Mouse (Mus musculus): ENCODE data around the gene Tmem259.

The Tmem259 gene

DNA sequence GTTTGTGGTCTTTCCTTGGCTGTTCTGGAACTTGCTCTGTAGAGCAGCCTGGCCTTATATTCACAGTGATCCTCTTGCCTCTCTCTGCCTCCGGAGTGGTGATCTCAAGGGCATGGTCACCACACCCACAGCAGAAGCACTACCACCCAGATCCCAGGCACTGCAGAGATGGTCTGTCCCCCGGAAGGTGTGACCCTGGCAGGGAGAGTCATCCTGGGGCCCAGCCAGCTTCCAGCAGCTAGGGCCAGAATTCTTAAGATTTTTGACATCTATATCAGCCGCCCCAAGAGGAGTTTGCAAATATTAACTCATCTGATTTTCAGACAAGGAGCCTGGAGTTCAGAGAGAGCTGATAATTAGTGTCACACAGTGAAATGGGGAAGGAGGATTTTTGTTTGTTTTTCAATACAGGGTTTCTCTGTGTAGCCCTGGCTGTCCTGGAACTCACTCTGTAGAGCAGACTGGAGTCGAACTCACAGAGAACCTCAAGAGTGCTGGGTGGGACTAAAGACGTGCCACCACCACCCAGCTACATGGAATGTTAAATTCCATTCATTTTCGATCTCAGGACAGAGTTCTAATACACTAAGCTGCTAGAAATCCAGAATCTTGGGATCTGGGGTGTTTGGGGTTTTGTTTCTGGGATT is 2.2 kb upstream of the Tmem259 start:
- no peak for DNase-seq

DNA sequence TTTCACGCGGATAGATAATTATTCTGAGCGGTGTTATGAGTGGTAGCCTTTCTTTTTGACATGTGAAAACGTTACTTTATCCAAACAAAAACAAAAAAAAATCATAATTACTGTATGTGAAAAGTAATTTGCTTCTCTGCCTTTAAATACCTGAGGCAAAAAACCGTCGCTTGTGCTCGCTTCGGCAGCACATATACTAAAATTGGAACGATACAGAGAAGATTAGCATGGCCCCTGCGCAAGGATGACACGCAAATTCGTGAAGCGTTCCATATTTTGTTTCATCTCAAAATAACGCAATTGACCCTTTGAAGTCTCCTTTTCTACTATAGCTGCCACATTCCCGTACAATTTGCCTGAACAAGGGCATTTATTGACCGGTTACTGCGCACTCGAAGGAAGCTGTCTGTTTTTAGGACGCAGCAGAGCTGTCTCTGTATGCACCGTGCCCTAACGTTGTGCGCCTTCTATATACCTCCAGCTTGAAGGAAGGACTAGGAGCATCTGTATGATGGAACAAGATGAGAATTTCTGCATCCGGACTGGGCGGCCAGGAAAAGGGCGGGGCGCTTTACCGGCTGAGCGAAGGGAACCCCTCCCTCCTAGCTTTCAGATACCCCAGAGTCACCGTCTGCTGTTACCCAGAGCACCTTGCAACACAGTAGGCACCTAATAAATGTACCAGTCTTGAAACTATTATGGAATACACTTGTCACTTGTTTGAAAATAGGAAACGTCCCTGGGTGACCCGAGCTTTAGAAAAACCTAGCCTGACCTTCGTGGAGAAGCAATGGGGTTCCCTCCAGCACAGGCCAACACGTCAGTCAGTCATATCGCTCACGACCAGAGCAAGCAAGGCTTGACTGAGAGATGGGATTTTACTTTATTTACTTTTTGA is 1.5 kb upstream of the Tmem259 start:
- DNase-seq, result peak; percentile 52

DNA sequence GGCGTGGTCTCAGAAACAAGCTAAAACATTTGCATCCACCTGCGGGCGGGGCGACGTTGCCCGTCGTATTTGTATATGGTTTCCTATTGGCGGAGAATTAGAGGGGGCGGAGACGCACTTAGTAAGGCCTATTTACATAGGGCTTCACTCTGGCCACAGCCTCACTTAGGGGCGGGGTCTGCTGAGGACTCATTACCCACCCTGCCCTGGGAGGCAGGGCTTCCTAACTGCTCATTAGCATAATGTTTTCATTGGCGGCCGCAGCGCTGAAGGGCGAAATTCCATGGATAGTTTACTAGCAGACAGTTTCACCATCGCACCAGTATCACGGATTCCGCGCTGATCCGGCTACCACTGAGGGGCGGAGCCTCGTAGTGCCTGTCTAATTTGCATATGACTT is 741 bp upstream of the Tmem259 start:
- DNase-seq, result peak; percentile 88

- DNase-seq, result peak; percentile 81
These were observed 460 bp downstream of the Tmem259 start for GRCm38 (mm10) chr10:79983670-79984069.

- no peak for DNase-seq
These were observed 925 bp downstream of the Tmem259 start for GRCm38 (mm10) chr10:79983205-79983604.

GRCm38 (mm10) chr10:79979401-79980155 is 4.6 kb downstream of the Tmem259 start:
- DNase-seq, result no peak

- no peak for DNase-seq
These were observed 6.1 kb downstream of the Tmem259 start for GRCm38 (mm10) chr10:79978061-79978460.

DNA sequence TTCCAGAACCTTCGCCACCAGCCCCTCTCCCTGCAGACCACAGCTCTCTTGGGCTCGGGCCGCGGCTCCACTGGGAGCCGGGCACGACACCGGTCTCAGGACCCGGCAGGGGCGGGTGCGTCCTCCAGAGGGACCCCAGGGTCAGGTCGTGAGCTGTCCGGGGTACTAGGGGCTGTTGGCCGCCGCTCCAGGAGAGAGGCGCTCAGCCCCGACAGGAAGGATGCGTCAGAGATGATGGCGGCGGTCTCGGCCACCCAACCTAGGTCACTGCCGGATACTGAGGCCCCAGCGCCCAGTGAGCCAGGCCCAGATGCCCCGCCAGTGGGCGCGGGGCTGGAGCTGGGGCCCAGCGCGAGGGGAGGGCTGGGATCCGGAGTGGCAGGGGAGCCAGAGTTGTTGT is 6.8 kb downstream of the Tmem259 start:
- DNase-seq, result no peak

- no peak for DNase-seq
These were observed 7.4 kb downstream of the Tmem259 start for GRCm38 (mm10) chr10:79976722-79977107.

DNA sequence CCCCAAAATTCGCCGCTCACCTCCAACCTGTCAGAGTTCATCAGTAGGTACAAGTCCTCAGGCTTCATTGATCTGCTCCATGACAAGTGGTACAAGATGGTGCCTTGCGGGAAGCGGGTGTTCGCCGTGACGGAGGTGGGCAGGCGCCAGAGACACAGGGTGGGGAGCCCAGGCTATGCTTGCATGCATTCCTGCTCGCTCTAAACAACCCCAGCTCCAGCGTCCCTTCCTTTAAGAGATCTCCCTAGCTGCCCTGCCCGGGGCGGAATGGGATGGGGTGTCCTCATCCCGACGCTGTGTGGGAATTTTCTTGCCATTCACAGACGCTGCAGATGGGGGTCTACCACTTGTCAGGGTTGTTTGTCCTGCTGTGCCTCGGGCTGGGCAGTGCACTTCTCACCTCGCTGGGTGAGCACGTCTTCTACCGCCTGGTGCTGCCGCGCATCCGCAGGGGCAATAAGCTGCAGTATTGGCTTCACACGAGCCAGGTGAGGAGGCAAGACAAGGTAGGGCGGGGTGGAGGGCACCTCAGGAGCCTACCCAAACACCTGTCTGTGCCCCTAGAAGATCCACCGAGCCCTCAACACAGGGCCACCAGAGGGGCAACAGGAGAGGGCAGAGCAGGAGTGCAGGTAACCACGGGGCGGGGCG is 7.9 kb downstream of the Tmem259 start:
- DNase-seq, result no peak

GRCm38 (mm10) chr10:79974668-79975067 is 9.5 kb downstream of the Tmem259 start:
- no peak for DNase-seq

DNA sequence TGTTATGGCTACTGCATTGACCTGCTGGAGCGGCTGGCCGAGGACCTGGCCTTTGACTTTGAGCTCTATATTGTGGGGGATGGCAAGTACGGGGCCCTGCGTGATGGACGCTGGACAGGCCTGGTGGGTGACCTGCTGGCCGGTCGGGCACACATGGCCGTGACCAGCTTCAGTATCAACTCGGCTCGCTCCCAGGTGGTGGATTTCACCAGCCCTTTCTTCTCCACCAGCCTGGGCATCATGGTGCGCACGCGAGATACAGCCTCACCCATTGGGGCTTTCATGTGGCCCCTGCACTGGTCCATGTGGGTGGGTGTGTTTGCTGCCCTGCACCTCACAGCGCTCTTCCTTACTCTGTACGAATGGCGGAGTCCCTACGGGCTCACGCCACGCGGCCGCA is 10.0 kb downstream of the Tmem259 start:
- DNase-seq, result no peak

DNA sequence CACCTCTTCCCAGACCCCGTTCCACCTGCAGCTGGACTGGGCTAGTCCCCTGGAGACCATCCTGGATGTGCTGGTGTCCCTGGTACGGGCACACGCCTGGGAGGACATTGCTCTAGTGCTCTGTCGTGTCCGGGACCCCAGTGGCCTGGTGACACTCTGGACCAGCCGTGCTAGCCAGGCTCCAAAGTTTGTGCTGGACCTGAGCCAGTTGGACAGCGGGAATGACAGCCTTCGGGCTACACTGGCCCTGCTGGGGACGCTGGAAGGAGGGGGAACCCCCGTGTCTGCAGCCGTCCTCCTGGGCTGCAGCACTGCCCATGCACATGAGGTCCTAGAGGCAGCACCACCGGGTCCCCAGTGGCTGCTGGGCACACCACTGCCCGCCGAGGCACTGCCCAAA is 11.3 kb downstream of the Tmem259 start:
- DNase-seq, result no peak

DNA sequence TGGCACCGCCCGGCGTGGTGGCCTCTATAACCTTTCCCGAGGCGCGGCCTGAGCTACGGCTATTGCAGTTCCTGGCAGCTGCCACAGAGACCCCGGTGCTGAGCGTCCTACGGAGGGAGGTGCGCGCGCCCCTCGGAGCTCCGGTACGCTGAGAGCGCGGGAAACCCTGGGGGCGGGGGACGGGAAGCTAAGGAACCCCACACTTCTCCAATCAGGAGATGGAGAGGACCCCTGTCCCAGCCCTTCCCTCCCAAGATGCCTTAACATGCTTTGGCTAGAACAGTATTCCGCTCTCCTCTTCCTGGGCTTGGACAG is 13.0 kb downstream of the Tmem259 start:
- no peak for DNase-seq

- DNase-seq, result no peak
These were observed 13.5 kb downstream of the Tmem259 start, which contains the start of gene Grin3b for GRCm38 (mm10) chr10:79970415-79971182. Gene Grin3b (plus strand): TSS chr10:79970715.

DNA sequence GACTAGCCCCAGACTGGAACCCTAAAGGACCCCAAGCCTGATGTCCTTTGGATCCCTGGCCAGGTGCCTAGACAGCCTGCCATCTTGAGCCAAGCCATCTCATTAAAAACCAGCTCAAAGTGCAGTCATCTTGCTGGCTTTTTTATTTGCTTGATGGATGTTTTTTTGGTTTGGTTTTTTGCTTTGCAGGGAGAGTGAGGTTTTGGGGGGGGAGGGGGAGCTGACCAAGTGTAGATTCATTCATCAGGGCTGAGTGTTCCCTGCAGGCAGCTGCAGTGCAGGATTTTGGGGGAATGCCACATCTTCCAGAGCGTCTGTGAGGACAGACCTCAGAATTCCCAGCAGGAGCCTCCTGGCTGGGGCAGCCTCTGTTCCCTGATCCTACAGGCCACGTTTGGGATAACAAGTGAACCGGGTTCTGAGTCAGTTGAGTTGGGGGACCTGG is 15.0 kb downstream of the Tmem259 start:
- DNase-seq, result no peak

GRCm38 (mm10) chr10:79968181-79968580 is 15.9 kb downstream of the Tmem259 start:
- DNase-seq, result no peak

DNA sequence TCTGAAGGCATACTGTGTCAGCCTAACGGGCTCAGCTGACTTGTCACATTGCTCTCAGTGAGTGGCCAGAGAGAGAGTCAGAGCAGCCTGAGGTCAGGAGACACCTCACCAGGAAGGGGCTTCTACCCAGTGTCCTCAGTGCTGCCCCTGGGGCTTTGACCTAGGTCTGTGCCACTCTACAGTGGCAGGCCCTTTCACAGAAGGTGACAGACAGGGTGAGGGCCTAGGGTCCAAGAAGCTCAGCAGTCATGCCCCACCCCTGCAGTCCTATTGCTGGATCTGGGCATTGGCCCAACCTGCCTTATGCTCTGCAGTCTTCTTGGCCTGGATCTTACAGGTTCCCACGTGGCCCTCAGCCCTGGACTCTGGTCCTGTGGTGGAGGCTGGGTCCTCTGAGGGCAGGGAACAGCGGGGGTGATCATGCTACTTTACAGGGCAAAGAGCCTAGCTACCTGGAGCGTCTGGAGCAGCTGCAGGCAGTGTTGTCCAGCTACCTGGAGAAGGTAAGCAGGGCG is 17.2 kb downstream of the Tmem259 start:
- DNase-seq, result no peak

GRCm38 (mm10) chr10:79965325-79965724 is 18.8 kb downstream of the Tmem259 start:
- no peak for DNase-seq

GRCm38 (mm10) chr10:79964727-79965126 is 19.4 kb downstream of the Tmem259 start:
- DNase-seq, result no peak

DNA sequence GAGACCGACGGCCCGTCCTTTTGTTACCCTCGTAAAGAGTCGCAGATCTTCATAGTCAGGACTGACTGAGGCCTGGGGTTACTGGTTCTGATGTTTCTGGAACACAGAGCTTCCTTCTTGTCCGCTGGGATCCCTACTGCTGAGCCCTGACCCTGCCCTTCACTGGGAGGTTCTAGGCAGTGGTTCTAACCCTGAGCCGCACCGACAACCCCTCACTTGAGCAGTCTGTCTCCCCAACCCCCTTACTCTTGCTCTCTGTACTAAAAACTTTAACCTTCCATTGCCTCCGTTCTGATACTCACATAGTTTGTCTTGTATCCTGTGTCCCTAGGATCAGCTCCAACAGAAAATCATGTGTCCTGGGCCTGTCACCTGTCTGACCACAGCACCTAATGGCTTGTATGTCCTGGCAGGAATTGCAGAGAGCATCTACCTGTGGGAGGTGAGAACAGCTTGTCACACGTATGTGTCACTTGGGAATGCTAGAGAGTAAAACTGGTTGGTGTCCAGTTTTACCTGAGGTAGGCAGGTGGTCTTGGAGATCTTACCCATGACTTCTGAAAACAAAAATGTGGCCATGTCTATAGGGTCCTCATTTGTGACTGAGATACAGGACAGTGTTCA is 23.3 kb downstream of the Tmem259 start:
- no peak for DNase-seq

All from right cerebral cortex, postnatal 14 days (tissue).